ENCODE assay signal across 9 mouse cellular contexts in the genomic region with DNA sequence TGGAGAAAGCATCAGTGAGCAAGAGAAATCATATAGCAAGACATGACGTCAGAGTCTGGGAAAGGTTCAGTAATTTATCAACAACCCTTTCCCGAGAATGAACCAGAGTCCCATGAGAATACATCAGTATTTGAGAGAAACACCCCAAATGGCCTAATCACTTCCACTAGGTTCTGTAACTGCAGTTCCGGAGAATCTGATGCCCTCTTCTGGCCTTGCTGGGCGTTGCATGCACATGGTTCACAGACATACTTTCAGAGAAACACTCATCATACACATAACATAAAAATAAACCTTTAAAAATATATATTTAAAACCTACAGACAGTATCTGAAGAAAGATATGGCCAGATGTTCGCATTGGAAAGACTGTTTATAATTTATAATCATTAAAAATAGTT. TPM values are rescaled to one million over a fixed set of nuclear protein-coding genes. Genes with fewer than 3 reads are reported as not detected.
A peak's percentile ranks its signal among the peaks of the same experiment; 100 is the strongest.
DNase-seq lines count a peak whose midpoint lies in the region; ATAC-seq and TF ChIP-seq lines count a peak whose summit lies in the region.
"Had no signal": no experiment of that assay in that cellular context is flagged by ENCODE, and none has a peak within 500 bp of the region (broad histone marks: within the 10 kb centered on the region; RNA-seq: fewer than 3 reads in every experiment).

No protein-coding gene starts in this region.

- H3K27ac ChIP-seq in cerebellum, adult 2 months (ENCODE audit: insufficient read depth, low read length), result no peak overlapping the region
- no peak overlapping the region for H3K27ac ChIP-seq in left cerebral cortex, adult 2 months
- no peak overlapping the region for H3K27ac ChIP-seq in ES-E14 (ENCODE audit: insufficient read depth, low read depth, low read length, poor library complexity, severe bottlenecking)
- H3K27ac ChIP-seq: stomach, embryonic 15.5 days had no signal

- no peaks in the 10 kb centered on the region for H3K4me1 ChIP-seq in cerebellum, adult 2 months (ENCODE audit: control insufficient read depth, insufficient read depth, low read length)
- peaks cover 0 to 5% of the 10 kb centered on the region in 2 experiments; a peak in 1 of 4 replicates for H3K4me1 ChIP-seq in ES-E14 (ENCODE audit: control insufficient read depth in 2 of 2, insufficient read depth in 2 of 2, low read length in 2 of 2, poor library complexity in 1 of 2)

- no peak overlapping the region for H3K9ac ChIP-seq in ES-E14 (ENCODE audit: insufficient read depth, low read depth, low read length, poor library complexity, severe bottlenecking)
- H3K9ac ChIP-seq: stomach, embryonic 15.5 days had no signal

- TF ChIP-seq CTCF in cerebellum, adult 2 months (IDR thresholded peaks at IDR 0.05; ENCODE audit: borderline replicate concordance, insufficient read depth, low read depth, low read length), result peak; percentile 48; the same call in 1 of the 2 replicates
- peak; percentile 58 for TF ChIP-seq CTCF in left cerebral cortex, adult 2 months (IDR thresholded peaks at IDR 0.05)

- no peaks in the 10 kb centered on the region for H3K9me3 ChIP-seq in ES-E14 (ENCODE audit: control insufficient read depth, insufficient read depth, low read depth, low read length)
- H3K9me3 ChIP-seq: stomach, embryonic 15.5 days had no signal

- 73% methylated on average over 5 of the region's 5 CpGs for WGBS in cerebellum, adult 2 months

- ATAC-seq in activated CD4-positive, CD25-positive, alpha-beta regulatory T cell, adult 4 months, result no peak

- TF ChIP-seq POLR2A in cerebellum, adult 2 months (IDR thresholded peaks at IDR 0.05; ENCODE audit: borderline replicate concordance, insufficient read depth, low read length), result no peak

- H3K27me3 ChIP-seq in cerebellum, adult 2 months (ENCODE audit: control insufficient read depth, insufficient read depth, low read length), result no peaks in the 10 kb centered on the region

- in situ Hi-C loops in ES-E14 (cut with MboI; ENCODE audit: low sequenced_read_pairs in 2 of 2, unreplicated experiment in 2 of 2), result no loop called here

- intact Hi-C loops in left cerebral cortex, adult 2 months (cut with DNase I), result no loop called here

- no peak overlapping the region for H3K4me3 ChIP-seq in cerebellum, adult 2 months (replicated peaks; ENCODE audit: insufficient read depth, low read depth, low read length)
- H3K4me3 ChIP-seq in left cerebral cortex, adult 2 months, result no peak overlapping the region
- H3K4me3 ChIP-seq in ES-E14 (ENCODE audit: insufficient read depth in 1 of 2, low read depth in 1 of 2, low read length in 2 of 2, poor library complexity in 1 of 2, severe bottlenecking in 1 of 2), result no peak overlapping the region
- H3K4me3 ChIP-seq: stomach, embryonic 15.5 days had no signal

- no peaks in the 10 kb centered on the region for H3K36me3 ChIP-seq in ES-E14 (ENCODE audit: control insufficient read depth, insufficient read depth, low read length, poor library complexity, severe bottlenecking)
- H3K36me3 ChIP-seq: stomach, embryonic 15.5 days had no signal

- DNase-seq in cerebellum, adult 2 months, result no peak
- DNase-seq in cerebellum, adult 8-10 months, result no peak
- no peak for DNase-seq in left cerebral cortex, adult 2 months (ENCODE audit: extremely low spot score in 1 of 2, low spot score in 2 of 2)
- DNase-seq in left cerebral cortex, adult 8-10 months (ENCODE audit: low spot score in 2 of 2), result no peak
- DNase-seq in ES-E14 (ENCODE audit: low read depth, low spot score), result no peak
- peak; percentile 8 for DNase-seq in kidney, postnatal 14 days
- DNase-seq in heart, adult 9 months (ENCODE audit: low spot score in 2 of 2), result no peak

TF ChIP-seq in ES-E14, 5 proteins besides CTCF, POLR2A, EP300 and RAD21:
- TF ChIP-seq CHD2 (IDR thresholded peaks at IDR 0.05; ENCODE audit: low read depth, low read length), result no peak
- TF ChIP-seq ZC3H11A (IDR thresholded peaks at IDR 0.05; ENCODE audit: borderline replicate concordance, low read depth, low read length), result peak; percentile 49; the same call in 1 of the 2 replicates

RNA-seq across cellular contexts. Expression of a gene that starts 3.9 kb away (rescaled TPM):
- 59.8 and 66.0 TPM in 2 replicates for polyA plus RNA-seq in cerebellum, adult 2 months (2012; rRNA removed)
- 100 to 1,000 TPM; 208 to 213 TPM for total RNA-seq in left cerebral cortex, adult 2 months (2021)
- 100 to 1,000 TPM; 191 to 234 (median 206) TPM for total RNA-seq in left cerebral cortex, adult 8-10 months (2022)
- total RNA-seq in ES-E14 (2012; rRNA removed), result 0.94 and 1.3 TPM in 2 replicates
- 1 to 10 TPM; 2.3 to 4.0 TPM for polyA plus RNA-seq in activated CD4-positive, CD25-positive, alpha-beta regulatory T cell, adult 4 months (2017; shearing (Covaris generic))

Comparison
In these comparisons a context has a peak if more than half of its experiments do, and no peak if none do; other contexts are left out.
1. RNA of a gene that starts 3.9 kb away (total RNA-seq): 208 to 213 TPM in left cerebral cortex, adult 2 months and 191 to 234 TPM in left cerebral cortex, adult 8-10 months; 0.94 to 1.3 TPM in ES-E14; every median in the first group is over 10 times any median in the second.